Mouse (Mus musculus) olfactory bulb, adult 2 months (tissue): ENCODE results near the gene Snrpc.

ENCODE experiments used
- CTCF ChIP-seq: fragments of 200-500 bp; IDR thresholded peaks from 2 replicates; pipeline ENCODE4 v1.5.1; 2012; ENCODE audit warnings: low read depth, mild to moderate bottlenecking, low read length, moderate library complexity; ENCODE audit not compliant: insufficient read depth
- POLR2A ChIP-seq: fragments of 200-500 bp; IDR thresholded peaks from 2 replicates; pipeline ENCODE4 v1.6.1; 2012; ENCODE audit warnings: mild to moderate bottlenecking, low read depth, low read length, moderate library complexity; ENCODE audit not compliant: insufficient read depth

GRCm38 (mm10) chr17:27825984-27826905, 11.7 kb upstream of the Snrpc start:
- TF ChIP-seq CTCF (no peak), POLR2A (no peak)
